ENCODE assay signal across 35 mouse cellular contexts in genomic region chr1:96074710-96075109, GRCm38 (mm10).
"Had no signal": no experiment of that assay in that cellular context is flagged by ENCODE, and none has a peak within 500 bp of the region (broad histone marks: within the 10 kb centered on the region; RNA-seq: fewer than 3 reads in every experiment).

No protein-coding gene starts in this region.

- H3K27me3 ChIP-seq: heart, embryonic 12.5 days; heart, embryonic 13.5 days; heart, embryonic 15.5 days; hindbrain, embryonic 12.5 days; hindbrain, embryonic 13.5 days; hindbrain, embryonic 15.5 days; intestine, embryonic 15.5 days; kidney, embryonic 15.5 days had no signal

- ATAC-seq: hindbrain, embryonic 16.5 days; hindbrain, postnatal 0 days; inflammation-experienced regulatory T-cells, adult 6 months; intestine, embryonic 15.5 days; intestine, embryonic 16.5 days; intestine, postnatal 0 days had no signal

- H3K9me3 ChIP-seq: heart, embryonic 10.5 days; heart, embryonic 12.5 days; heart, embryonic 13.5 days; heart, embryonic 15.5 days; hindbrain, embryonic 10.5 days; hindbrain, embryonic 12.5 days; hindbrain, embryonic 13.5 days; hindbrain, embryonic 15.5 days; intestine, embryonic 15.5 days; kidney, embryonic 15.5 days had no signal

- H3K4me2 ChIP-seq: heart, embryonic 11.5 days; heart, embryonic 12.5 days; heart, embryonic 13.5 days; heart, embryonic 15.5 days; hindbrain, embryonic 12.5 days; hindbrain, embryonic 13.5 days; hindbrain, embryonic 14.5 days; hindbrain, embryonic 15.5 days; intestine, embryonic 15.5 days; kidney, embryonic 15.5 days had no signal

- DNase-seq: heart, postnatal 10 days; heart, postnatal 14 days; heart, postnatal 36 days; heart, postnatal 4 days; kidney, adult 11 months; kidney, adult 18-20 months; kidney, adult 2 months; kidney, adult 8-10 months; kidney, adult 9 months; kidney, postnatal 10 days; kidney, postnatal 14 days; kidney, postnatal 25 days; kidney, postnatal 36 days; kidney, postnatal 4 days; layer of hippocampus, adult 9-11 months; layer of hippocampus, postnatal 36 days had no signal

- H3K4me3 ChIP-seq: heart, embryonic 10.5 days; heart, embryonic 12.5 days; heart, embryonic 13.5 days; heart, embryonic 15.5 days; hindbrain, embryonic 10.5 days; hindbrain, embryonic 12.5 days; hindbrain, embryonic 13.5 days; hindbrain, embryonic 15.5 days; intestine, embryonic 15.5 days; kidney, embryonic 15.5 days; layer of hippocampus, adult 2 months had no signal

- H3K27ac ChIP-seq: heart, embryonic 10.5 days; heart, embryonic 13.5 days; heart, embryonic 15.5 days; hindbrain, embryonic 10.5 days; hindbrain, embryonic 12.5 days; hindbrain, embryonic 13.5 days; hindbrain, embryonic 14.5 days; hindbrain, embryonic 15.5 days; hindbrain, postnatal 0 days; intestine, embryonic 15.5 days; kidney, embryonic 15.5 days; kidney, postnatal 0 days; layer of hippocampus, adult 2 months had no signal

- H3K36me3 ChIP-seq: heart, embryonic 10.5 days; heart, embryonic 12.5 days; heart, embryonic 13.5 days; heart, embryonic 15.5 days; hindbrain, embryonic 10.5 days; hindbrain, embryonic 12.5 days; hindbrain, embryonic 13.5 days; hindbrain, embryonic 15.5 days; intestine, embryonic 15.5 days; kidney, embryonic 15.5 days had no signal

- H3K9ac ChIP-seq: heart, embryonic 12.5 days; heart, embryonic 13.5 days; heart, embryonic 15.5 days; hindbrain, embryonic 12.5 days; hindbrain, embryonic 13.5 days; hindbrain, embryonic 14.5 days; hindbrain, embryonic 15.5 days; intestine, embryonic 15.5 days; kidney, embryonic 15.5 days had no signal

- H3K4me1 ChIP-seq: heart, embryonic 10.5 days; heart, embryonic 12.5 days; heart, embryonic 13.5 days; heart, embryonic 15.5 days; hindbrain, embryonic 10.5 days; hindbrain, embryonic 12.5 days; hindbrain, embryonic 13.5 days; hindbrain, embryonic 15.5 days; intestine, embryonic 15.5 days; kidney, embryonic 15.5 days had no signal
